Mouse (Mus musculus) MN1 (cell line): ENCODE results near the gene Slc44a1.

Source experiments
- DNase-seq: peaks from one replicate; pipeline ENCODE4 v3.0.0-alpha.2; 2016; ENCODE audit warnings: low spot score

The Slc44a1 gene

DNA sequence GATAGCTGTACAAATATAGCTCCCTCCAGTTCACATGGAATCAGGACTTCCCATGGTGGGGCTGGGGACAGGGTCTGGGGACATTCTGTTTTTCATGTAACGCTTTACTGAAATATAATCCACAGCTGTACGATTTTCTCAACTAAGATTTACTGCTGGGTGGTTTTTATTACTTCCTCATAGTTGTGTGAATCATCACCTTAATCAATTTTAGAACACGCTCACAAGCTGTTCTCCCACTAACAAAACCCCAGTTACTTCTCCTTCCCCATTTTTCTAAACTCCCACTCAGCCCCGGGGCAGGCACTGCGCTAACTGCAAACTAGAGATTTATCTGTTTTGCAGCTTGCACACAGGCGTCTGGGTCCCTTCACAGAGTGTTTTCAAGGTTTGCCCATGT is 28.8 kb downstream of the Slc44a1 start:
- no peak for DNase-seq

DNA sequence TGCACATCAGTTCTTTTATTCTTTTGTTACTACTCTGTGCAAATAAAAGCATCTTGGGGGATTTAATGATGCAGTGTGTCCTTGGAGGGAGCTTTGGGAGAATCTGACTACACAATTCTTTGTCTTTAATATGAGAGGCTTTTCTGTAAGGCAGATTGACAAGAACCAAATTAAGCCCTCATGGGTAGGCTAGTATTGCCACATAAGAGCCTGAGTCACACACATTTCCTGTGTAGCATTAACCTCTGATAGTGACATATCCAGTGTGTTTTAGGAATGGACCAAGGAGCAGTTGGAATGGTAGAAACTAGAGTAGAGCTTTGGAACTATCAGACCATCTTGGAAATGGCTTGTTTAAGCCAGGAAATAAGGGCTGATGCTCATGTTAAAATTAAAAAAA is 33.9 kb downstream of the Slc44a1 start:
- DNase-seq: no peak

DNA sequence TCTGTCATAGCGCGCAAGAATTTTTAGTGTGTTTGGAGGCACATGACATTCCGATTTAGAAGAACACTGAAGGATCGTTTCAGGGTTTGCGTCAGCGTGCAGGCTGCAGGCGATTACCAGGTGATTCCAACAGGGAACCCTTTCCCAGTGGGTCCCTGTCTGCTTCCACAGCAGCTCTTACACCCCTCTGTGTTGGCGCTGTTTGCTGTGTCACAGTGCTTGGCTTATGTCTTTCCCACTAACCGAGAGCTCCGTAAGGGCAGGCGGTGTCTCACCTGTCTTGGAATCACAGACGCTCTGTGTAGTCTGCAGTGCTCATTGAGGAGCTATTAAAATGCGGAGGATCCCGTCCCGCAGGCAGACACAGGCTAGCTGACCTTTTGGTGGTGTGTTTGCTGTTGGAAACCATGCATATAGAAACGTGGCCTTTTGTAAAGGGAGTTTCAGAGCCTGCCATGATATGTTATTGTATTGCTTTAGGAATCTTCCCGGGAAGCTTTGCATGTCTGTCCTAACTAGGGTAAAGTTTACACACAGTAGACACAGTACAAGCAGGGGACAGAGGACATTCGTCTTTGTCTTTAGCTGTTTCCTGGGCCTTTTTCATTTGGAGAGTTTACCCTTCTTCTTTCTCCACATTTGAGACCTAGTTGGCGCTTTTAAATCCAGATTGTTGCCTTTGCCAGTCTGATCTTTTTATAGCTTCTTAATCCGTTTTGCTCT is 35.2 kb downstream of the Slc44a1 start:
- peak; percentile 41 for DNase-seq

DNA sequence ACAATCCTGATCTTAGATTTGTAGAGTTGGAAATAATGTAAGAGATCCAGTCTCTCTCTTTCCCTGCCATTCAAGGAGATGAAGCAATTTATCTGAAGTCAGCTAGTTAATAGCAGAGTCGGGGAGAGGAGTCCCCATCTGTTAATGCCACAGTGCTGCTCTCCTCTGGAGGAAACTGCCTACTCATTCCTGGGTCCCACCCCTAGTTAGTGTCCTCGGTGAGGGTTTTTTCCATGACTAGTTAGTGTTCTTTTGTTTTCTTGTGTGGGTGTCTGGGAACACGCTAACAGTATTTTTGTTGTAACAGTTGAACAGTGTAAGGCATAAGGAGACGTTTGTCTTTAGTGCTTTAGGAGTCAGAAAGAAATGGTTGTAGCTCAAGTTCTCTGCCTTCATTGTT is 38.4 kb downstream of the Slc44a1 start:
- DNase-seq: no peak

DNA sequence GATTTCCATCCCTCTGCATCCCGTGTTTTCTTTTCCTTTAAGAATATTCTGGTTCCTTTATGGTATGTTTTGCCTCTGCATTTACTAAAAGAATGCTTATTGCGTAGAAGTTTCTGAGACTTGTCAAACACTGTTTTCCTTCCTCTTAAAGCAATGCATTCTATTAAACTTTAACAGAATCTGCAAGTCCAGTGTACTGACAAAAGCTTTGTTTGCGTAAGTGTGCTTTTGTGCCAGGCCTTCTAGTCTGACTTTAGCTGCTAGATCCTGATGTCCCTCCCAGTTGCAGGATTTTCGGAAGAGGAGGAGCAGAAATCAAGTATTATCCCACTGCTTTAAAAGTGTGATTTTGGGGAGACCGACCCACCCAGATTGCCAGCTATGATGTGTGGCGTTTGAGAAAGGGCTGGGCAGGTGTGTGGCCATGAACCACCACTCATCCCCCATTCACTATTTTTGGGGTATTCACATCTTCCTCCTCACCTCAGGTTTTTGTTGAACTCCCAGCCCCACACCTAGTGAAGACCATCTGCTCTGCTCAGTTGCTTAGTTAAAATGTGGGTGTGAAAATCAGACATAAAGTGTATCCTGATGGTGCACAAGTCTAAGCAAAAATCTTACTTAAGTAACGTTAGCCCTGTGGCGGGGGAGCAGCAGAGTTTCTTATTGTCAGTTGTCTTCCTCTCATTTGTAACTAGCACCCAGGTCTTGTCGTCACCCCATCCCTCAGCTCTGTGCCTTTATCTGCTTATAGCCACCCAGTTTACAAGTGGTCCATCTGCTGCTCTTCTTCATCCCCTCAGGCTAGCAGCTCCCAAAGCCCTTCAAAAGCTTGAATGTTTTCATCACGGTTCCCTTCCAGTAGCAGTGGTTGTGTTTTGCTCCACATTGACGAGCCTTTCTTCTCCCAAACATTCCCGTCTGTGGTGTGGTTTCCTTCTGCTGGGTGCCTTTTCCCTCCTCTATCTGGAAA is 47.3 kb downstream of the Slc44a1 start:
- no peak for DNase-seq

DNA sequence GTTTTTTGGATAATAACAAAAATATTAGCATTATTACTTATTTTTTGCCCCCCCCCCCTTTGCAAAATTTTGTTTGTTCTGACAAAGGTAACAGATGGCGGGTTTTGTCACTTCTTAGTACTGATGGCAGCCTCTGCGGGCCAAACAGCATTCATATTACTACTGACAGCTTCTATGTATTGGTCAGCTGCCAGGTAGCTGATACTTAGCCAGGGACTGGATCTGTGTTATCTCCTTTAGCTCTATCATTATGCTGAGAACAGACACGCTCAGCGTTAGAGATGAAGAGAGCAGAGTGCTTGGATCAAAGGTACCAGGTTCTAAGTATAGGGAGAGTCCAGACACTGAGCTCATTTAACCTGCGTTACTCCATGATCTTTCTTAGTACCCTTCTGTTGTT is 48.6 kb downstream of the Slc44a1 start:
- DNase-seq: no peak

DNA sequence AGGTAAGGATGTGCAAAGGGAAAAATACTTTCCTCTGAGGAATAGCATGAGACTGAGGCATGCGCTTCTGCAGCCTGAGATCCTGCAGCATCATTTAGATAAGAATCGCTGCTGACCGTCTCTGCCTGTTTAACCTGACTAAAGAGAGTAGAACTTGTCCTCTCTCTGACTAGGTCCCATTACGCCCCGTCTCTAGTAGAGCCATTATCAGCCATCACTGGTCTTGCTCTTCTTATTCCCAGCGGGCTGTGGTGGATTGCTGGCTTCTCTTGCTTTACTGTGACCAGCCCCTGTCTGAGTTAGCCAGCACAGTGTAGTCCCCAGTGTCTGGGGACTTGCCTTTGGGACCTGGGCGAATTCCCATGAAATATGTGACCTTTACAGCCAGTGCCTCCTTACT is 50.2 kb downstream of the Slc44a1 start:
- no peak for DNase-seq

DNA sequence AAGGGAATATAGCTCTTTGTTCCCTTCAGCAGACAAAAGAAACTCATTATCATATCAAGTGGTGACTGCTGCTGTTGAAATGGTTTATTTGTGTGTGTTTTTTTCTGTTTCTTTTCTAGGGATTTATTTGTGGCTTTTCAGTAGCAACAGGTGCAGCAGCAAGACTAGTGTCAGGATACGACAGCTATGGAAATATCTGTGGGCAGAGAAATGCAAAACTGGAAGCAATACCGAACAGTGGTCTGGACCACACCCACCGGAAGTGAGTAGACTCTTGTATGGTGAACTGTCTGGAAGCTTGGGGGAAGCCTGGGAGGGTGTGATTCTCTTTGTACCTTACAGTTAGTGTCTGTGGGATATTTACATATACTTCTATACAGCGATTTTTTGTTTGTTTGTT is 51.1 kb downstream of the Slc44a1 start:
- DNase-seq: no peak

DNA sequence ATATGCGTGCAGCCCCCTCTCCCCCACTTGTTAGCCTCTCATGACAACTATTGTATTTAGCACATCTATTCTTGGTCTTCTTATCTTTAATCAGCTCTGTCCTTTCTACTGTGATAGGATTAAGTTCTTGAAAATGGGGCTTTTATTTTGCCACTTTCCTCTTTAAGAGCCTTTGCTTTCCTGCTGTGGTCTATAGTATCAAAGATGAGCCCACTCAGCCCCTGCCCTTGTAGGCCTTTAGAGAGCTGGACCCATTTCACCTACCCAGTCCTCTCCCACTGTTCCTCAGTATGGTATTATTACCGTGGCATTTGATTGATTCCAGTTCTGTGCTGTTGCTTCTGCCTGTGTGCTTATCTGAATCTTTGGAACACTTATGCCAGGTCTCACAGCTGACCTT is 55.4 kb downstream of the Slc44a1 start:
- no peak for DNase-seq

DNA sequence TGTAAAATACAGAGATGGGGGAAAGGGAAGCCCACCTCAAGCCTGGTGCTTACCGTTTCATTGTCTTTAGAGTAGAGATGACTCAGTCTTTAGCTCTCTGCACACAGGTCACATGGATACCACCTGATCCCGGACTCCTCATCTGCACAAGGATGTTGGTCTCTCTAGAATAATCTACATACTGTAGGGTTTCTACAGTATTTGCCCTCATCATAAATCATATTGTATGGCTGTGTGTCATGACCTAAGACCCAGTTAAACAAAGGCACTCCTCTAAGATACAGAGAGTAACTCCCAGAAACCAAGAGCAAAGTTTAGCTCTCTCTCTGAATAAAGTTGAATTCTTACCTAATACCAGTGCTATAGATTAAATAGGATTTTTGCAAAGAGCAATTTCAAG is 62.6 kb downstream of the Slc44a1 start:
- DNase-seq: no peak

DNA sequence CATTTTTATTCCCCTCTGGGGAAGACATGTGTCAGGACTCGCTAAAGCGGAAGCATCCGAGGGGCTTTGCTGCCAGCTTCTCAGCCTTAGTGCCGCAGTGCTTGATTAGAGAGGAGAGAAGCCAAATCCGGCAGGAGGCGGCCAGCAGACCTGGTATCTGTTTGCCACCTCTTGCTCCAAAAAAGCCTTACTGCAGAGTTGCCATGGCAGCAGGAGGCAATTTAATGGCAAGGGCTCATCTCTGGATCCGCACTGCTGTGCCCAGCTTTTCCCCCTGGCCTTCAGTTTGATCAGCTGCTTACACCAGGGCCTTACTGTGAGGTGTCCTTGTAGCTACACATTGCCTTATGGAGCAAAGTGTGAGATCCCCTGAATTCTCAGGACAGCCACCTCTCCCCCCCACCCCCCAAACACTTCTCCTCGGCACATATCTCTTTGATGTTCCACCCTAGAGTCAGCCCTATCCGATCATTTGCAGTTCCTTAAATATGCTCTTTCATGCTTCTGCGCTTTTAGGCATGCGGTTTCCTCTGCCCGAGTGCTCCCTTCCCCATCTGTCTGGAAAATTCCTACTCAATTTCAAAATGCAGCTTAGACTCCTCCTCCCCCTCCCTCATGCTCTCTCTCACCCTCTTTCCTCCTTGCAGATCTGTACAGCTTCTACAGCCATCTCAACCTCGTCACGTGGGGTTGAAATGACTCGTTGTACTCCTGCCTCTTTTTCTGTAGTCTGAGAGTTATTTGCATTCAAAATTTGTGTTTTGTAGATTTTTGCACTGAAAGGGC is 72.1 kb downstream of the Slc44a1 start:
- peak; percentile 74 for DNase-seq

DNA sequence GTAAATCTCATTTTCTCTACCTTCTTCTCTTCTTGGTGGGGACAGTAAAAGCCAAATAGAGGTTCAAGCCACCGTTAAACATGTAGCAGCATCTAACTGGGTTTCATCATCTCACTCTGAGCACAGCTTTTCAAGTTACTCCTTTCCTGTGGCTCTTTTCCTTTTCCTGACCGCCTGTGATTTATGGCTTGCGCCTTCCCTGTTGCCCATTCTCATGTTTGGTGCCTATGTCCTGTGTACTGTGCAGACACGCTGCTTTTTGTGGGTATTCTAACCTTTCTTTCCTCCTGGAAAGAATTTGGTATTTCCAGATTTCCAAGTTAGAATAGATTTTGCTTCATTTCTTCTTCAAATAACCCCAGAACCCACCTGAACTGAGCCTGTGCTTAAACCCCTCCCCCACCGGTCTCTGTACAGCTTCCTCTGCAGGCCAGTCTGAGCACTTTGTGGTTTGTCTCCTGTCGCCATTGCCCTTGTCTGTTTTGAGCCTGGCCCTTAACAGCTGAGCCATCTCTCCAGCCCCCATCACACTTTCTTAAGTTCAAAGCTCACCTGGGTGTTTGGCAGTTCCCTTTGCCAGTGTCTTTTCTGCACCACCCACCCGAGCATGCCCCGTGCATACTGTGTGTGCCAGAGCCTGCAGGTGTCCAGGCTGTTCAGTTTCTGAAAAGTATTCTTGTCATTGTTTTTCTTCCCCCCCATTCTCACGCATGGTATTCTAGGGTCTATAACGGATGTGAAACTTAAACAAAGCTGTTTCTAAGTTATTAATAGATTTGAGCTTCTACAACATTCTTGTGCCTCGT is 73.3 kb downstream of the Slc44a1 start:
- no peak for DNase-seq

DNA sequence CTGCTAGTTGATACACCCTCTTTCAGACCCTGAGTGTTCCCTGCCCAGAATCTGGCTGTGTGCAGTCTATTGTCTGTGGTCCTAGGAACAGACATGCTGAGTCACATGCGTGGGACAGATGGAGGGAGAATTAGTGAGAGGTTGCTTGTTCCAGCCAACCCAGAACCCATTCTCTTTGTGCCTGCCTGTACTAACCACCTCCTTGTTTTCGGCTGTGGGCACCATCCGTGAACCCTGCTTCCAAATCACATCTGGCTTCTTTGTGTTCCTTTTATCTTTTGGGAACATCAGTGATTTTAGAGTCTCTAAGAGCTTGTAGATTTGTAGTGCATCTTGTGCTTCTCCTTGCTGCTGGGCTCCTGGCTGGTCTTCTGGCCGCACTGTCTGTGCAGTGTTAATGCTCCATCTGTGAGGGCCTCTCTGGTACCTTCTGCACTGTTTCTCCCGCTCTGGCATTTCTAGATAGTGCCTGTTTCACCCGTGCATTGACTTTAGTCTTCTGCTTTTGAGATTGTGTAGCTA is 75.9 kb downstream of the Slc44a1 start:
- peak; percentile 64 for DNase-seq

DNA sequence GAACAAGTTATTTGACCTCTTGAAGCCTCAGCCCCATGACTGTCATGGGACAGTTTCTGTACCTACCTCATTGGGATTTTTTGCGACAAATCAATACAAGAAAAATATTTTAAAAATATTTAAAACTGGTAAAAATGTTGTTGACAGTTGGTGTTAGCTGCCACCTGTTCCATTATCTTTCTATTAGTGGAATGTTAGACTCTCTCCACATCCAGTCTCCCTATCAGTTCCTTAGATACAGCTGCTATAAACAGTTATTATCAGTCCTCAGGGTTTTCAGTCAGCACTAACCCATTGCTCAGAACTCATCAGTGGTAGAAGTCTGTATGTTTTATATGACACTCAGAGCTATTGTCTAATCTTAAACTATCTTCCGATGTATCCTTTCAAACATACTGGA is 79.2 kb downstream of the Slc44a1 start:
- no peak for DNase-seq

DNA sequence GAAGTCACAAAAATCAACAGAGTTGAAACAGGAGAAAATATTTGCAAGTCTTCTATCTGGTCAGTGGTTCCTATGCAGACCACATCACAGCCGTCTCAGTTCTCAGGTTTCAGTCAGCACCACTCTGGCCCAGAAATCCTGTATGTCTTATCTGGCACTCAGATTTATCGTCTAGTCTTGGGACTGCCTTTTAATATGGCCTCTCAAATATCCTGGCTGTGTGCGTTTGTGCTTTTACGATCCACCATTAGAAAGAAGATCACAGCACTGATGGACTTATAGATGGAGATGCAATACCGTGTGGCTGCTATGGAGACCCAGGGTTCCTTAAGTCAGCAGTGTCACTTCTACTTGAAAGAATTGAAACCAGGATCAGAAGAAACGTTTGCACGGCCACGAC is 80.8 kb downstream of the Slc44a1 start:
- DNase-seq: no peak

DNA sequence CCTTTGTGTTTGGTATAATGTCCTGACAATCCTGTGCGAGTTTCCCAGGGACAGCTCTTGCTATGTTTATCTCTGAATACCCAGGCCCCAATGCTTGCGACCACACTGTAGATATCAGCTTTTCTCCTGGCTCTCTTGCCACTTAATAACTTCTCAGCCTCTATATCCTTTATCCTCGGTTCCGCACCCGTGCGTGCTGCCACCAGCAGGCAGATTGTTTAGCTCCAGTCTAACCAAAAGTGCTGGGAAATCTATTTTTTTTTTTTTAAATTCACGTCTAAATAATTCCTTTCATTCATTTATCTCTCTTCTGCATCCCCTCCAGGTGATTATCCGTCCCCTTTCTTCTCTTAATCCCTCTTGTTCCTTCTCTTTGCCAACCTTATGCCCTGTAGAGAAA is 82.4 kb downstream of the Slc44a1 start:
- DNase-seq: no peak

DNA sequence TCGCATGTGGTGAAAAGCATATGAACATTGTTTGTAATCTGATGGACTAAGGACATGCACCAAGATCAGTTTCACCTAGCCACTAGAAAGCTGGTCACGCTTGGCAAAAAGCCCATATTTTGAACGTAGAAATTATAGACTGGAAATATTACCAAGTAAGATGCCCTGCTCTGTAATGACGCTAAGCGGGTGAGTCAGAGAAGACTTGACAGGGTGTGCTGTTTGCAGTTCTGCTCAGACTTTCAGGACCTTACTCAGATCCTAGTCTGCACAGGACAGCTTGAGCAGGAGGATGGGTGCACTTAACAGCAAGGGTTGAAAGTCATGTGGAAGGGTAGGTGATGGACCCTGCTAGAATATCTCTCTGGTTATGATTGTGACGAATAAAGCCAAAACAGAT is 85.3 kb downstream of the Slc44a1 start:
- peak; percentile 62 for DNase-seq

DNA sequence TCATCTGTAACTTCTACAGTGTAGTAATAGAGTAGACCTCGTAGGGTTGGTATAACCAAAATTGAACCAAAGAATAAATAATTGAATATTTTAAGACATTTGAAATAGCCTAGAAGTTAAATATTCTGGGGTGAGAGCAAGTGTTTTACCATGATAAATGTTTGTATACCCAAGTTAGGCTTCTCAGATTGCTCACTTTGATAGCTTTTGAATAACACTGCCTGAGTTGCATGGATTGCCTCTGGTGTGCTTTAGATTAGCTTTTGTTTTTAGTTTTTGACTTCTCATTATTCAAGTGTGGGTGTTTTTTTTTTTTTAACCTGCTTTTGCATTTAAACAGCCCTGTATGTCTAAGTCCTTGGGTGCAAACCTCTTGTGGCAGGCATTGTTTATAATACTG is 85.8 kb downstream of the Slc44a1 start:
- DNase-seq: no peak

DNA sequence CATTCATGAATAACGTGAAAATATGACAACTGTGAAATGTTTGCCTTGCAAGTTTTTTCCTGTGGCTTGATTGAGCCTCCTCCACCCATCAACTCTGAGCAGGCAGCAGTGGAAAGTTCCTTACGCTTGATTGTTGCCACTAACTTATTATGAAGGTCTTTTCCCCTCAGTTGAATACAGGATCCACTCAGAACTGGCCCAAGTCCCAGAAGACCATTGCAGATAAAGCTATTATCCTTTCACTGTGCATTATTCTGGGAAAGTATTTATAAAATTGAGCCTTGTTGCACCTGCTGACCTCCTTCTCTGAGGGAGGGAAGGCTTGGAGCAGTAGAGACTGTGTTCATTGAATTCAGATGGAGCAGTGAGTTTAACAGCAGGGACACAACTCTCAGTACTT is 86.2 kb downstream of the Slc44a1 start:
- no peak for DNase-seq

DNA sequence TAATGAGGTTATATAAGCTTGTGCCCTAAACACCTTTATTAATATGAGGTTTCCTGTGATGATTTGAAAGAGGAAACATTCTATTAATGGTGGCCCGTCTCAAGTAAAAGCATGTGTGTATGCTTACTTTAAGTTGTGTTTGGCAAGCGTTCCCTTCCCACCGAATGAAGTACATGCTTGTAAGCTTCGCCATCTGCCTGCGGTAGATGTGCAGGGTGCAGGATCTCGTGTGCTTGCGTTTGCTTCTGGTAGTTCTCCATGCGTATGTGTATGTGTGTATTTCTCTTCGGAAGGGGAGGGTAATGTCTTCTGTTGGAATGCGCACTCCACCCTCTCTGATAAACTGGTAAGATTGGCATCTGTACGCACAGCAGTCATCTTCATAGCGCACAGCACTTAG is 95.6 kb downstream of the Slc44a1 start:
- no peak for DNase-seq

DNA sequence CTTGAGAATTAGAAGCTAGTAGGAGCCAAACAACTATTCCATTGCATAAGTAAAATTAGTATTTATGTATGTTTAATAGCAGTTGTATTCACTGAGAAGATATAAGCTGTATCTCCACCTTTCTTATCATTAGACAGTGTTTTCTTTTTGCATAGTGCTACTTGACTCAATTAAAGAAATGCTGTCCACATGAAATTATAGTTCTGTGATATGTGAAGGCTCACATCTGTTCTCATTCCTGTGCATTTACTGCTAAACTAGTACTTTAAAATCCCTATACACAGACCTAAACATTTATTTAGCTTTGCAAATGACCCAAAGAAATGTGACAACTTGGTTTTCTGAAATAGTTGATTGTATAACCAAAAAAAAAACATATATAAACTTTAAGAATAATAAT is 96.9 kb downstream of the Slc44a1 start:
- DNase-seq: no peak

DNA sequence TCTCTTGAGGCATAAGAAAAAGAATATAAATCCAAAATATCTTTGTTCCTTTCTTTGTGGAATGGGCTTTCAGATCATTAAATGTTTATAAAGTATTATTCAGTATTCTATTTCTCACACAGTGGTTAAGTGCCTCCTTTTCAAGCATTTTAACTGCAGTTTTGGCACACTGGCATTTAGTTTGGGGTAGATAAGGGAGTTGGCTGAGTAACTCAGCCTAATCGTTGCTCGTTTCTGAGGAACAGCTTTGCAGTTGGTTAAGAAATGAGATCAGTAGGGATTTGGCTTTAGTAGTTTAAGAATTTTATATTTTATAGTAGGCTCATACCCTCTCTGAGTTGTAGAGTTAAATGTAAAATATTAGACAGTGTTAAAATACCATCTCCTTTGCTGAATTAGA is 97.3 kb downstream of the Slc44a1 start:
- DNase-seq: no peak
